Mouse (Mus musculus) frontal cortex, postnatal 10 days (tissue): ENCODE data around the gene H2al1g.
"Not testable (repeated sequence)": the region's sequence is repeated elsewhere in the genome, so short reads cannot be mapped to it uniquely, and the experiment has no call there.

ENCODE experiments used
- DNase-seq, 2 experiments: peaks; one replicate each; pipeline ENCODE4 v3.0.0; 2022; ENCODE audit warnings: low spot score in 2 of 2, mixed read lengths in 1 of 2

H2al1g gene

DNA sequence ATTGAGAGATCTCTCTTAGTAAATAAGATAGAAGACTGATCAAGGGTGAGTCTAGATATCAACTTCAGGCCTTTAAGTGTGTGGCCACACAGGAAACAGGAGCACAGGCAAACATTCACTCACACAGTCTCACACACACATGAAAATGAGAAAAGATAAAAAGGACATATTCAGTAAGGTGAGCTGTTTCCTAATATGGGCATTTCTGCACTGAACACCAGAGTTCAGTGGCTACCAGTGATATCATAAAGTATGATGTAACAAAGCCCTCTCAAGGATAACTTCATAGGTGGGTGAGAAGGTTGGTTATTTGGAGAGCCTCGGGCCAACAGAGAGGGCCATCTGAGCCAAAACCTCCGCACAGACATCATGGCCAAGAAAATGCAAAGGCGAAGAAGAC is at the start of gene H2al1g:
TSS of gene H2al1g (plus strand) at position 301 of the 400 bp plus-strand sequence.
- DNase-seq = not testable (repeated sequence)

DNA sequence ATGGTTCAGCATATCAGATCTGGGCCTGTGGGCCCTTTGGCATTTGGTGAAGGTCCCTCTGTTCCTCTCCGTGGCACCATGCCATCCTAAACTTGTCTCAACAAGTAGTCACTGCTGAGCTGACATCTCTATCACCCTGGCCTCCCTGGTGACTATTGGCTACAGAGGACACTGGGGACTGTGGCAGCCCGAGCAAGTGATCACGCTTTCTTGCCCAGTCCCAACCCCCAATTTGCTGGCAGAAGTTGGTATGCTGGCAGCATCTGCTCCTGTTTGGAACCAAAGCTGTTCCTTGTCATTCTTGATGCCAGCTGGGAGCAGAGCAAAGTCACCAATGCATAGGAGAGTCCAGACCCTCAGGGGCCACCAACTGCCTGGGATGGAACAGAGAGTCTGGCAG is 49.0 kb upstream of the H2al1g start:
- DNase-seq = peak; percentile 22 to 23

DNA sequence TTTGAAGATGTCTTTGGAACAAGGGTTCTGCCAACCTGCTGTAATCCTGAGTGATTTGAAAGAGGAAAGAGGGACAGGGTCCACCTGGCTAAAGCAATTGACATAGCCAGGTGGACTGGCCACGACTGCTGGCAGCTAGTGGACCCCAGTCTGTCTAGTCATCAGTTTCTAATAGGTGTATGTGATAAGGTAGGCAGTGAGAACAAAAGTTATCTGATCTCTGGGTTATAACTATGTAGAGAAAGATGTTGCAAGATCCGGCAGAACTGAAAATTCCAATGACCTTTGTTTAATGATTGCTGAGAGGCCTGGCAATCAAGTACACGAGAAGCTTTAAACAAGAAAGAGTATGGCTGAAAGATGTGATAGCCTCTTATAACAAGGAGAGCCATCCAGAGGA is 44.9 kb upstream of the H2al1g start:
- DNase-seq = no peak

DNA sequence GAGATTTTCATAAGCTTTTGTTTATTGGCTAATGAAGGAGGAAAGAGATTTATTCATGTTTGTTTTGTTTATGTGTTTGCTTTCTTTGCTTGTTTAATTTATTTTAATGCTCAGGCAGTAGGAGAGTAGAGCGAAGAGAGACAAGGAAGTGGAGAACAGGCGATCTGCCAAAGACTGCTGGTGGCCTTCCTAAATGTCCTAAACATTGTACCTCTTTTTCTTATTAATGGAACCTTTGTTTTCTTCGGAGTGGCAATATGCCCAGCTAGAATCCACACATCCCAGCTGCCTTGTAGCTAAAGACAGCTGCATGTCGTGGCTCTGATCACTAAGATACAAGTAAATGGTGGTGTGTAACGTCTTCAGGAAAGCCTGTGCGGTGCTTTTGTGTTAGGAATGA is 41.0 kb upstream of the H2al1g start:
- DNase-seq = no peak

DNA sequence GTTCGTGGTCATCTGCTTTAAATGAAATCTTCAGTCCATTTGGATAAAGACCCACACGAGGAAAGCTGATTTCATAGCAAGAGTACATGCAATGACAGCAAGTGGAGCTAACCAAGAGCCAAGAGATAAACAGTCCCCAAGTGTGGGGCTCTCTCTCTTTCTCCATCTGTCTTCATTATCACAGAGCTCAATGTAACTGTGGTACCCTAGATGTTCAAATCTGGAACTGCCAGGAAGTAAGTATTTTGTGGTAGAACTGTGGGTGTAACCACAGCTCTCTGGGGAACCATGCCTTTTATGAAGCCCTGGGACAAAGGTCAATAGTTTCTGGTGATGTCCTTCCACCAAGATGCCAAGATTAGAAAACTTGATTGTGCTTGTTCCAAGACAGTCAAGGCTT is 37.3 kb upstream of the H2al1g start:
- no peak for DNase-seq

GRCm38 (mm10) chrX:11288306-11288882 is 29.7 kb upstream of the H2al1g start:
- no peak for DNase-seq

- DNase-seq = no peak
Observed at GRCm38 (mm10) chrX:11289244-11289643, 28.8 kb upstream of the H2al1g start.

GRCm38 (mm10) chrX:11298957-11299356 is 19.1 kb upstream of the H2al1g start, which contains the start of gene H2al1a:
H2al1a (plus strand) TSS chrX:11299257.
- DNase-seq = not testable (repeated sequence)

DNA sequence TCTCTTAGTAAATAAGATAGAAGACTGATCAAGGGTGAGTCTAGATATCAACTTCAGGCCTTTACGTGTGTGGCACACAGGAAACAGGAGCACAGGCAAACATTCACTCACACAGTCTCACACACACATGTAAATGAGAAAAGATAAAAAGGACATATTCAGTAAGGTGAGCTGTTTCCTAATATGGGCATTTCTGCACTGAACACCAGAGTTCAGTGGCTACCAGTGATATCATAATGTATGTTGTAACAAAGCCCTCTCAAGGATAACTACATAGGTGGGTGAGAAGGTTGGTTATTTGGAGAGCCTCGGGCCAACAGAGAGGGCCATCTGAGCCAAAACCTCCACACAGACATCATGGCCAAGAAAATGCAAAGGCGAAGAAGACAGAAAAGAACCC is 15.9 kb upstream of the H2al1g start, which contains the start of gene H2al1b:
TSS of gene H2al1b (plus strand) at position 301 of the 400 bp plus-strand sequence.
- DNase-seq = not testable (repeated sequence)

GRCm38 (mm10) chrX:11305355-11305754 is 12.7 kb upstream of the H2al1g start, which contains the start of gene H2al1c:
H2al1c (plus strand) TSS chrX:11305655.
- not testable (repeated sequence) for DNase-seq

DNA sequence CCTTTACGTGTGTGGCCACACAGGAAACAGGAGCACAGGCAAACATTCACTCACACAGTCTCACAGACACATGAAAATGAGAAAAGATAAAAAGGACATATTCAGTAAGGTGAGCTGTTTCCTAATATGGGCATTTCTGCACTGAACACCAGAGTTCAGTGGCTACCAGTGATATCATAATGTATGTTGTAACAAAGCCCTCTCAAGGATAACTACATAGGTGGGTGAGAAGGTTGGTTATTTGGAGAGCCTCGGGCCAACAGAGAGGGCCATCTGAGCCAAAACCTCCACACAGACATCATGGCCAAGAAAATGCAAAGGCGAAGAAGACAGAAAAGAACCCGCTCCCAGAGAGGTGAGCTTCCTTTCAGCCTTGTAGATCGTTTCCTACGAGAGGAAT is 9.5 kb upstream of the H2al1g start, which contains the start of gene H2al1d:
TSS of gene H2al1d (plus strand) at position 301 of the 400 bp plus-strand sequence.
- DNase-seq = not testable (repeated sequence)

DNA sequence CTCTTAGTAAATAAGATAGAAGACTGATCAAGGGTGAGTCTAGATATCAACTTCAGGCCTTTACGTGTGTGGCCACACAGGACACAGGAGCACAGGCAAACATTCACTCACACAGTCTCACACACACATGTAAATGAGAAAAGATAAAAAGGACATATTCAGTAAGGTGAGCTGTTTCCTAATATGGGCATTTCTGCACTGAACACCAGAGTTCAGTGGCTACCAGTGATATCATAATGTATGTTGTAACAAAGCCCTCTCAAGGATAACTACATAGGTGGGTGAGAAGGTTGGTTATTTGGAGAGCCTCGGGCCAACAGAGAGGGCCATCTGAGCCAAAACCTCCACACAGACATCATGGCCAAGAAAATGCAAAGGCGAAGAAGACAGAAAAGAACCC is 6.4 kb upstream of the H2al1g start, which contains the start of gene H2al1e:
TSS of gene H2al1e (plus strand) at position 301 of the 400 bp plus-strand sequence.
- DNase-seq = not testable (repeated sequence)

GRCm38 (mm10) chrX:11314858-11315257 is 3.2 kb upstream of the H2al1g start, which contains the start of gene H2al1f:
H2al1f (plus strand) TSS chrX:11315158.
- not testable (repeated sequence) for DNase-seq

- DNase-seq = not testable (repeated sequence)
Observed at GRCm38 (mm10) chrX:11321192-11321591, 3.1 kb downstream of the H2al1g start, which contains the start of gene H2al1h. H2al1h (plus strand) TSS chrX:11321492.

DNA sequence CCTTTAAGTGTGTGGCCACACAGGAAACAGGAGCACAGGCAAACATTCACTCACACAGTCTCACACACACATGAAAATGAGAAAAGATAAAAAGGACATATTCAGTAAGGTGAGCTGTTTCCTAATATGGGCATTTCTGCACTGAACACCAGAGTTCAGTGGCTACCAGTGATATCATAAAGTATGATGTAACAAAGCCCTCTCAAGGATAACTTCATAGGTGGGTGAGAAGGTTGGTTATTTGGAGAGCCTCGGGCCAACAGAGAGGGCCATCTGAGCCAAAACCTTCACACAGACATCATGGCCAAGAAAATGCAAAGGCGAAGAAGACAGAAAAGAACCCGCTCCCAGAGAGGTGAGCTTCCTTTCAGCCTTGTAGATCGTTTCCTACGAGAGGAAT is 6.3 kb downstream of the H2al1g start, which contains the start of gene H2al1i:
TSS of gene H2al1i (plus strand) at position 301 of the 400 bp plus-strand sequence.
- DNase-seq = not testable (repeated sequence)

DNA sequence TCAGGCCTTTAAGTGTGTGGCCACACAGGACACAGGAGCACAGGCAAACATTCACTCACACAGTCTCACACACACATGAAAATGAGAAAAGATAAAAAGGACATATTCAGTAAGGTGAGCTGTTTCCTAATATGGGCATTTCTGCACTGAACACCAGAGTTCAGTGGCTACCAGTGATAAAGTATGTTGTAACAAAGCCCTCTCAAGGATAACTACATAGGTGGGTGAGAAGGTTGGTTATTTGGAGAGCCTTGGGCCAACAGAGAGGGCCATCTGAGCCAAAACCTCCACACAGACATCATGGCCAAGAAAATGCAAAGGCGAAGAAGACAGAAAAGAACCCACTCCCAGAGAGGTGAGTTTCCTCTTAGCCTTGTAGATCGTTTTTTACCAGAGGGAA is 9.5 kb downstream of the H2al1g start, which contains the start of gene H2al1j:
TSS of gene H2al1j (plus strand) at position 301 of the 400 bp plus-strand sequence.
- DNase-seq = not testable (repeated sequence)

DNA sequence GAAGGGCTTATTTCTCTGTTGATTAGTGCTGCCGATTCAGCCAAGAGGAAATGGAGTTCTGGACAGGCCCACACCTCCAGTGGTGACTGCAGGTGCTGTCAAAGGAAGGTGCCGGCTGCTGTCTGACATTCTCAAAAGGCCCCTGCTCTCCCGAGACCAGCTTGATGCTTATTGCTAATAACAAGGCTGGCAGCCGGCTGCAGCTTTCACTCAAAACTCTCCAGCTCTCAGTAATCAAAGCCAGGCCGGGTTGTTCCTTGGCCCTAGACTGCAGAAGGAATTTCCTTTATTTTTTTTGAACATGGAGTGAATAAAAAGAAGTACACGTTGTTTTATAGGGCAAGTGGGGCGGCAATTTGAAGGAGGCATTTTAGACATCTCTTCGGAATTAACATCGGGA is 27.7 kb downstream of the H2al1g start:
- DNase-seq = no peak

DNA sequence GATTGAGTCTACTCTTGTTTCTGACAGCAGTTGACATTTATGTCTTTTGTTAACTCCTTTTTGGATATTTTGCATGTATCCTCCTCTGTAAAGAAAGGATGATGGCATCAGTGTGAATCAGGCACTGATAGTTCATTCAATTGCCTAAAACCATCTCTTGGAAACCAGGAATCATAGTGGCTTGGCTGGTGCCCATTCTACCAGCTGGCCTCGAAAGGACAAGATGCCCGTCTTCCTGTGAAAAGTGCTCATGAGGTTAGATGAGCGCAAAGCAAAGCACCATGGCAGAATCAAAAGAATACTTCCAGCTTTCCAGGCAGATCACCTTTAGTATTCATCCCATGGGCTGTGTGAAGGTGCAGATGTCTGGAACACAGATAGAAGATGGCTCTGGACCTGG is 28.7 kb downstream of the H2al1g start:
- DNase-seq = no peak

- DNase-seq = no peak
Observed at GRCm38 (mm10) chrX:11360823-11361222, 42.8 kb downstream of the H2al1g start.

- DNase-seq = no peak
Observed at GRCm38 (mm10) chrX:11361261-11361660, 43.2 kb downstream of the H2al1g start.

GRCm38 (mm10) chrX:11363890-11364289 is 45.8 kb downstream of the H2al1g start:
- DNase-seq = no peak

GRCm38 (mm10) chrX:11365151-11365550 is 47.1 kb downstream of the H2al1g start:
- no peak for DNase-seq
